Mouse (Mus musculus): ENCODE data around the gene Rwdd1.

DNA sequence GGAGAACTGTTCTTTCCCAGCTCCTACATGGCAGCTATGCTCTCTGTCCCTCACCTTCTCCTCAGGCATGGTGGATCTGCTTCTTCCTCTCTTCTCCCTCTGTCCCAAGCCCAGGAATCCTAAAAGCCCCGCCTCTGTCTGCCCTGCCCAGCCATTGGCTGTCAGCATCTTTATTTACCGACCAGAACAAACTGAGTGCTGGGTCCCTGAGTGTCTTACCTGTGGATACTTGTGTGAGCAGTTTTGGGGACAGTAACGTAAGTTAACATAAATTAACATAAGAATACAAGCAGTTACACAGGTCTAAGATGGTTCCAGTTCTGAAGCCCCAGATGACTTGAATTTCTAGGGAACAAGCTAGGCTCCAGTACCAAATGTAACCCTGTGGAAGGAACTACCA, 47.2 kb upstream of the Rwdd1 start:
- no peak for TF ChIP-seq CTCF (conservative IDR thresholded peaks at IDR 0.05; ENCODE audit: insufficient read depth, insufficient read length, low read depth, low read length)
- TF ChIP-seq POLR2A (IDR thresholded peaks at IDR 0.05; ENCODE audit: low read depth, low read length) = no peak

Data from kidney, adult 2 months (tissue).